Mouse (Mus musculus) brain, embryonic 14.5 days (tissue): Measurements from ENCODE around the gene Swap70.

Experiments used
- CTCF ChIP-seq: fragments of 200-500 bp; IDR thresholded peaks from 2 replicates; pipeline ENCODE4 v1.5.1; 2012; ENCODE audit warnings: inconsistent platforms, mild to moderate bottlenecking, moderate library complexity, borderline replicate concordance; ENCODE audit not compliant: insufficient read depth, insufficient read length; ENCODE audit errors: extremely low read depth
- POLR2A ChIP-seq: fragments of 200-500 bp; IDR thresholded peaks from 2 replicates; pipeline ENCODE4 v1.6.1; 2012; ENCODE audit warnings: mild to moderate bottlenecking, inconsistent platforms, borderline replicate concordance; ENCODE audit not compliant: poor library complexity, insufficient read depth, insufficient read length, severe bottlenecking; ENCODE audit errors: extremely low read depth

DNA sequence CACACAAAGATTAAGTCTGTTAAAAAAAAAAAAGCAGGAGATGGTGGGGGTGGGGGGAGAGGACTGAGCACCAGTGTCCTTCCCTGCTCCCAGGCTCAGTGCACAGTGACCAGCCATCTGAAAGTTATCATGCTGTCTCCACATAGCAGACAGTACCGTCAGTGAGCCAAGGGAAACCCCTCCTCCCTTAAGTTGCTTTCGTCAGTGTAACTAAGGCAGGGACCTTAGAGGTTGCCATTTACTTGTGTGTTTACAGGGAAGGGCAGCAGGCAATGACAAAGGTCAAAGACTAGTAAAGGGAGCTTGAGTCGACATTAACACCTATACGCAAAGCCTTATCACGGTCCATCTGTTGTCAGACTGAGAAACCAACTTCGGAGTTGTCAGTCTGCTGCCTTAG lies 81.4 kb downstream of the Swap70 start:
- TF ChIP-seq POLR2A (no peak), CTCF (no peak)
